Mouse (Mus musculus): ENCODE data around the gene Ptpa. TPM values are rescaled to one million over a fixed set of nuclear protein-coding genes. Genes with fewer than 3 reads are reported as not detected.

Ptpa gene
- total and polyA plus RNA-seq, 3 experiments = 111 to 194 (median 122) TPM

- dilution Hi-C loops (cut with MboI; ENCODE audit: extremely low pct_ligation_motif_present, extremely low pct_unique_long_range_greater_than_20kb, low sequenced_read_pairs) (no loop called here), in situ Hi-C loops (cut with MboI; ENCODE audit: low pct_ligation_motif_present, low pct_unique_long_range_greater_than_20kb, low sequenced_read_pairs) (no loop called here)
- no peaks in the 10 kb centered on the region for H3K27me3 ChIP-seq (replicated peaks)
- DNase-seq (ENCODE audit: extremely low read depth) = no peak
- H3K4me3 ChIP-seq (replicated peaks in 1 of 3; ENCODE audit: low read depth in 2 of 3, low read length in 2 of 3, poor library complexity in 1 of 3) = no peak overlapping the region
- H3K9me3 ChIP-seq (replicated peaks; ENCODE audit: low read length) = no peaks in the 10 kb centered on the region
- no peak overlapping the region for H3K9ac ChIP-seq (ENCODE audit: insufficient read depth, low read depth)
- H3K36me3 ChIP-seq (replicated peaks in 1 of 2; ENCODE audit: control insufficient read depth in 1 of 2, insufficient read depth in 1 of 2, low read length in 1 of 2) = peaks cover 37 to 69% of the 10 kb centered on the region in 2 experiments
- H3K4me1 ChIP-seq (ENCODE audit: control insufficient read depth in 1 of 2, insufficient read depth in 2 of 2) = peaks cover 9 to 23% of the 10 kb centered on the region in 2 experiments
- no peak overlapping the region for H3K27ac ChIP-seq (ENCODE audit: insufficient read depth, low read depth)
- 0 out of 2 replicates have a peak, but pooled peaks cover 3% of the 10 kb centered on the region for H3K79me2 ChIP-seq (replicated peaks; ENCODE audit: control insufficient read depth, extremely low read depth, insufficient read depth, poor library complexity, severe bottlenecking)
- TF ChIP-seq IRF4 (IDR thresholded peaks at IDR 0.05; ENCODE audit: low read depth, low read length) (no peak), RAD21 (IDR thresholded peaks at IDR 0.05; ENCODE audit: low read depth, low read length) (no peak), EP300 (IDR thresholded peaks at IDR 0.05; ENCODE audit: low read length) (no peak), POLR2AphosphoS2 (IDR thresholded peaks at IDR 0.05; ENCODE audit: low read depth, low read length) (no peak), GABPA (IDR thresholded peaks at IDR 0.05; ENCODE audit: insufficient replicate concordance, low read depth, low read length) (no peak), USF2 (conservative IDR thresholded peaks at IDR 0.05; ENCODE audit: low read depth, low read length) (no peak), E2F4 (IDR thresholded peaks at IDR 0.05; ENCODE audit: insufficient replicate concordance, low read depth, low read length) (no peak), JUN (IDR thresholded peaks at IDR 0.05; ENCODE audit: insufficient read depth, low read depth, low read length) (no peak)
- H3K4me2 ChIP-seq (ENCODE audit: insufficient read depth, low read depth, poor library complexity, severe bottlenecking) = no peak overlapping the region
Measured at GRCm38 (mm10) chr2:30395757-30396156, 20.1 kb upstream of the Ptpa start.

GRCm38 (mm10) chr2:30396246-30396645, 19.6 kb upstream of the Ptpa start:
- no peak for DNase-seq (ENCODE audit: extremely low read depth)
- Histone ChIP-seq H3K36me3 (replicated peaks in 1 of 2; ENCODE audit: control insufficient read depth in 1 of 2, insufficient read depth in 1 of 2, low read length in 1 of 2) (peaks cover 40 to 74% of the 10 kb centered on the region in 2 experiments), H3K27ac (ENCODE audit: insufficient read depth, low read depth) (no peak overlapping the region), H3K4me1 (ENCODE audit: control insufficient read depth in 1 of 2, insufficient read depth in 2 of 2) (peaks cover 9 to 19% of the 10 kb centered on the region in 2 experiments), H3K9ac (ENCODE audit: insufficient read depth, low read depth) (no peak overlapping the region), H3K9me3 (replicated peaks; ENCODE audit: low read length) (no peaks in the 10 kb centered on the region), H3K79me2 (replicated peaks; ENCODE audit: control insufficient read depth, extremely low read depth, insufficient read depth, poor library complexity, severe bottlenecking) (0 out of 2 replicates have a peak, but pooled peaks cover 3% of the 10 kb centered on the region), H3K4me3 (replicated peaks in 1 of 3; ENCODE audit: low read depth in 2 of 3, low read length in 2 of 3, poor library complexity in 1 of 3) (no peak overlapping the region), H3K4me2 (ENCODE audit: insufficient read depth, low read depth, poor library complexity, severe bottlenecking) (no peak overlapping the region), H3K27me3 (replicated peaks) (no peaks in the 10 kb centered on the region)
- in situ Hi-C loops (cut with MboI; ENCODE audit: low pct_ligation_motif_present, low pct_unique_long_range_greater_than_20kb, low sequenced_read_pairs) (no loop called here), dilution Hi-C loops (cut with MboI; ENCODE audit: extremely low pct_ligation_motif_present, extremely low pct_unique_long_range_greater_than_20kb, low sequenced_read_pairs) (no loop called here)
- TF ChIP-seq NELFE (IDR thresholded peaks at IDR 0.05; ENCODE audit: low read depth, low read length) = no peak
- no peak for TF ChIP-seq POLR2AphosphoS2 (IDR thresholded peaks at IDR 0.05; ENCODE audit: low read depth, low read length)
- TF ChIP-seq ETS1 (conservative IDR thresholded peaks at IDR 0.05; ENCODE audit: low read depth, low read length) = no peak
- no peak for TF ChIP-seq MYC (IDR thresholded peaks at IDR 0.05; ENCODE audit: low read depth, low read length)
- TF ChIP-seq JUND (conservative IDR thresholded peaks at IDR 0.05; ENCODE audit: low read depth, low read length) = no peak
- TF ChIP-seq UBTF (IDR thresholded peaks at IDR 0.05; ENCODE audit: low read depth, low read length) = no peak
- TF ChIP-seq RCOR1 (conservative IDR thresholded peaks at IDR 0.05; ENCODE audit: low read depth, low read length) = no peak
- TF ChIP-seq POLR2A (IDR thresholded peaks at IDR 0.05; ENCODE audit: low read depth, low read length) = no peak
- TF ChIP-seq JUN (IDR thresholded peaks at IDR 0.05; ENCODE audit: insufficient read depth, low read depth, low read length) = no peak

Data from CH12.LX (cell line).